Mouse (Mus musculus) cerebellum, adult 2 months (tissue): ENCODE results near the gene Rpa1. TPM values are rescaled to one million over a fixed set of nuclear protein-coding genes. Genes with fewer than 3 reads are reported as not detected.

Experiments
- DNase-seq, 2 experiments: peaks; one replicate each; pipeline ENCODE4 v3.0.0; 2021
- H3K27ac ChIP-seq: fragments of 200-500 bp; 2 replicates; pipeline ENCODE4 v1.5.1; 2012; ENCODE audit warnings: low read length, control low read depth, inconsistent platforms; ENCODE audit not compliant: insufficient read depth
- H3K27me3 ChIP-seq: fragments of 200-500 bp; 2 replicates; pipeline ENCODE4 v1.6.1; 2012; ENCODE audit warnings: inconsistent platforms, mild to moderate bottlenecking, low read length, moderate library complexity; ENCODE audit not compliant: control insufficient read depth, insufficient read depth
- H3K4me1 ChIP-seq: fragments of 200-500 bp; 2 replicates; pipeline ENCODE4 v1.6.1; 2011; ENCODE audit warnings: low read length; ENCODE audit not compliant: control insufficient read depth, insufficient read depth
- H3K4me3 ChIP-seq: fragments of 200-500 bp; replicated peaks from 2 replicates; pipeline ENCODE3; 2011; ENCODE audit warnings: mild to moderate bottlenecking, low read depth, low read length, control low read depth; ENCODE audit not compliant: insufficient read depth
- CTCF ChIP-seq: fragments of 200-500 bp; IDR thresholded peaks from 2 replicates; pipeline ENCODE4 v1.5.1; 2011; ENCODE audit warnings: low read depth, mild to moderate bottlenecking, control low read depth, low read length, moderate library complexity, borderline replicate concordance; ENCODE audit not compliant: insufficient read depth
- POLR2A ChIP-seq: fragments of 200-500 bp; IDR thresholded peaks from 2 replicates; pipeline ENCODE4 v1.6.1; 2011; ENCODE audit warnings: low read length, control low read depth, borderline replicate concordance; ENCODE audit not compliant: insufficient read depth
- WGBS: fragments of 180-500 bp; shearing (Covaris S2); methylation state at CpG from one replicate; pipeline ENCODE4 v1.1.7; 2018; 5-methylcytosine and 5-hydroxymethylcytosine counted together
- polyA plus RNA-seq: library from polyadenylated mRNA; depleted of rRNA; stranded (reverse); fragments of >200 nt; gene quantifications from 2 replicates; pipeline ENCODE4 v1.2.3, GENCODE M21; 2012

Rpa1 gene
- polyA plus RNA-seq, 1 experiment: 59.3 TPM

- H3K27me3 ChIP-seq: no peaks in the 10 kb centered on the region
- no peak overlapping the region for H3K4me3 ChIP-seq
- WGBS: 4% methylated on average over 7 of the region's 7 CpGs
- H3K27ac ChIP-seq: peak overlapping the region; percentile 7; the same call in 1 of the 2 replicates
- no peak for TF ChIP-seq CTCF
- no peak for TF ChIP-seq POLR2A
- peaks cover 55% of the 10 kb centered on the region for H3K4me1 ChIP-seq
- peak; percentile 83 to 89 for DNase-seq
Observed at GRCm38 (mm10) chr11:75270985-75271434, 77.1 kb downstream of the Rpa1 start.

GRCm38 (mm10) chr11:75270276-75270984 lies 77.7 kb downstream of the Rpa1 start:
- H3K4me3 ChIP-seq: no peak overlapping the region
- TF ChIP-seq CTCF (no peak), POLR2A (no peak)
- peaks cover 59% of the 10 kb centered on the region for H3K4me1 ChIP-seq
- H3K27ac ChIP-seq: no peak overlapping the region; the same call in 1 of the 2 replicates
- DNase-seq: no peak
- 70% methylated on average over 8 of the region's 8 CpGs for WGBS
- no peaks in the 10 kb centered on the region for H3K27me3 ChIP-seq

GRCm38 (mm10) chr11:75269213-75269612 lies 78.9 kb downstream of the Rpa1 start:
- peaks cover 61% of the 10 kb centered on the region for H3K4me1 ChIP-seq
- WGBS: 76% methylated on average over 4 of the region's 4 CpGs
- DNase-seq: no peak
- no peak overlapping the region for H3K27ac ChIP-seq
- H3K27me3 ChIP-seq: no peaks in the 10 kb centered on the region
- no peak overlapping the region for H3K4me3 ChIP-seq
- TF ChIP-seq CTCF: no peak

GRCm38 (mm10) chr11:75268492-75268891 lies 79.6 kb downstream of the Rpa1 start:
- H3K4me1 ChIP-seq: peaks cover 58% of the 10 kb centered on the region
- peak; percentile 69 to 85 for DNase-seq
- no peaks in the 10 kb centered on the region for H3K27me3 ChIP-seq
- WGBS: 4% methylated on average over 5 of the region's 5 CpGs
- H3K27ac ChIP-seq: peak overlapping the region; percentile 74; the same call in 1 of the 2 replicates
- no peak overlapping the region for H3K4me3 ChIP-seq
- no peak for TF ChIP-seq POLR2A
- TF ChIP-seq CTCF: no peak

GRCm38 (mm10) chr11:75267826-75268281 lies 80.3 kb downstream of the Rpa1 start:
- TF ChIP-seq POLR2A (no peak), CTCF (no peak)
- H3K27ac ChIP-seq: peak overlapping the region; percentile 74
- H3K27me3 ChIP-seq: no peaks in the 10 kb centered on the region
- H3K4me1 ChIP-seq: peaks cover 60% of the 10 kb centered on the region
- peak in 1 of 2 experiments; percentile 52 for DNase-seq
- H3K4me3 ChIP-seq: no peak overlapping the region
- WGBS: 7% methylated on average over 9 of the region's 9 CpGs

GRCm38 (mm10) chr11:75265545-75265944 lies 82.6 kb downstream of the Rpa1 start:
- H3K4me3 ChIP-seq: no peak overlapping the region
- no peak for DNase-seq
- H3K27ac ChIP-seq: no peak overlapping the region
- H3K27me3 ChIP-seq: no peaks in the 10 kb centered on the region
- H3K4me1 ChIP-seq: peaks cover 69% of the 10 kb centered on the region
- WGBS: 87% methylated on average over 15 of the region's 15 CpGs
- TF ChIP-seq POLR2A: no peak
- TF ChIP-seq CTCF: no peak

GRCm38 (mm10) chr11:75264550-75264949 lies 83.6 kb downstream of the Rpa1 start:
- H3K27me3 ChIP-seq: no peaks in the 10 kb centered on the region
- H3K4me1 ChIP-seq: peaks cover 75% of the 10 kb centered on the region
- DNase-seq: no peak
- 86% methylated on average over 6 of the region's 6 CpGs for WGBS
- H3K4me3 ChIP-seq: no peak overlapping the region
- H3K27ac ChIP-seq: no peak overlapping the region
- TF ChIP-seq CTCF (no peak), POLR2A (no peak)

- Histone ChIP-seq H3K27me3 (no peaks in the 10 kb centered on the region), H3K4me3 (no peak overlapping the region), H3K27ac (no peak overlapping the region), H3K4me1 (peaks cover 74% of the 10 kb centered on the region)
- 45% methylated on average over 6 of the region's 6 CpGs for WGBS
- no peak for DNase-seq
- no peak for TF ChIP-seq CTCF
- TF ChIP-seq POLR2A: no peak
Observed at GRCm38 (mm10) chr11:75263964-75264312, 84.2 kb downstream of the Rpa1 start.
